Mouse (Mus musculus): ENCODE results near the gene Mark3. TPM values are rescaled to one million over a fixed set of nuclear protein-coding genes. Genes with fewer than 3 reads are reported as not detected.

Mark3 gene
- polyA plus RNA-seq, 1 experiment from 2014 or later = 9.2 TPM

GRCm38 (mm10) chr12:111671431-111671902 is 97.1 kb downstream of the Mark3 start:
- WGBS (ENCODE audit: insufficient replicate concordance) = 2% methylated on average over 34 of the region's 34 CpGs
- Histone ChIP-seq H3K36me3 (ENCODE audit: control insufficient read depth, insufficient read depth) (no peaks in the 10 kb centered on the region), H3K4me1 (ENCODE audit: control insufficient read depth, low read depth, low read length) (peaks cover 15% of the 10 kb centered on the region), H3K4me3 (ENCODE audit: low read depth, low read length) (peak overlapping the region; percentile 51), H3K9ac (ENCODE audit: low read depth, low read length) (no peak overlapping the region), H3K27ac (ENCODE audit: low read length) (no peak overlapping the region), H3K4me2 (ENCODE audit: low read depth, low read length) (peak overlapping the region; percentile 55), H3K9me3 (replicated peaks; ENCODE audit: control insufficient read depth, low read length) (no peaks in the 10 kb centered on the region), H3K27me3 (ENCODE audit: control insufficient read depth, insufficient read depth, low read depth, low read length) (peaks cover 54% of the 10 kb centered on the region)
- ATAC-seq (ENCODE audit: low read depth) = no peak

- peak within 1 kb of the TSS; percentile 55 for H3K4me2 ChIP-seq (ENCODE audit: low read depth, low read length)
- peaks cover 18% of the 10 kb centered on the region for H3K4me1 ChIP-seq (ENCODE audit: control insufficient read depth, low read depth, low read length)
- no peaks in the 10 kb centered on the region for H3K9me3 ChIP-seq (replicated peaks; ENCODE audit: control insufficient read depth, low read length)
- no peaks in the 10 kb centered on the region for H3K36me3 ChIP-seq (ENCODE audit: control insufficient read depth, insufficient read depth)
- peaks cover 54% of the 10 kb centered on the region for H3K27me3 ChIP-seq (ENCODE audit: control insufficient read depth, insufficient read depth, low read depth, low read length)
- H3K9ac ChIP-seq (ENCODE audit: low read depth, low read length) = no peak within 1 kb of the TSS
- 1% methylated on average over 31 of the region's 31 CpGs for WGBS (ENCODE audit: insufficient replicate concordance)
- 0 out of 2 replicates have a peak, but pooled peaks have one; percentile 17 for ATAC-seq (ENCODE audit: low read depth)
- peak within 1 kb of the TSS; percentile 51 for H3K4me3 ChIP-seq (ENCODE audit: low read depth, low read length)
- no peak within 1 kb of the TSS for H3K27ac ChIP-seq (ENCODE audit: low read length)
These were observed 97.9 kb downstream of the Mark3 start, which contains the start of gene Ckb for GRCm38 (mm10) chr12:111672176-111672575. Gene Ckb (minus strand): TSS chr12:111672338.

- WGBS (ENCODE audit: insufficient replicate concordance) = 9% methylated on average over 12 of the region's 12 CpGs
These were observed 98.3 kb downstream of the Mark3 start for GRCm38 (mm10) chr12:111672581-111672980.

GRCm38 (mm10) chr12:111674850-111675486 is 100.6 kb downstream of the Mark3 start:
- Histone ChIP-seq H3K36me3 (ENCODE audit: control insufficient read depth, insufficient read depth) (no peaks in the 10 kb centered on the region), H3K4me1 (ENCODE audit: control insufficient read depth, low read depth, low read length) (peaks cover 27% of the 10 kb centered on the region), H3K4me3 (ENCODE audit: low read depth, low read length) (no peak overlapping the region), H3K27ac (ENCODE audit: low read length) (no peak overlapping the region), H3K4me2 (ENCODE audit: low read depth, low read length) (no peak overlapping the region), H3K27me3 (ENCODE audit: control insufficient read depth, insufficient read depth, low read depth, low read length) (peaks cover 43% of the 10 kb centered on the region), H3K9me3 (replicated peaks; ENCODE audit: control insufficient read depth, low read length) (no peaks in the 10 kb centered on the region), H3K9ac (ENCODE audit: low read depth, low read length) (no peak overlapping the region)
- ATAC-seq (ENCODE audit: low read depth) = no peak
- 13% methylated on average over 2 of the region's 2 CpGs for WGBS (ENCODE audit: insufficient replicate concordance)

More at GRCm38 (mm10) chr12:111672581-111672980, 98.3 kb downstream of the Mark3 start:
- no peak for ATAC-seq (ENCODE audit: low read depth)
- Histone ChIP-seq H3K4me1 (ENCODE audit: control insufficient read depth, low read depth, low read length) (peaks cover 22% of the 10 kb centered on the region), H3K36me3 (ENCODE audit: control insufficient read depth, insufficient read depth) (no peaks in the 10 kb centered on the region), H3K9ac (ENCODE audit: low read depth, low read length) (no peak overlapping the region), H3K4me3 (ENCODE audit: low read depth, low read length) (peak overlapping the region; percentile 51; the same call in 1 of the 2 replicates), H3K4me2 (ENCODE audit: low read depth, low read length) (peak overlapping the region; percentile 55), H3K27me3 (ENCODE audit: control insufficient read depth, insufficient read depth, low read depth, low read length) (peaks cover 54% of the 10 kb centered on the region), H3K27ac (ENCODE audit: low read length) (no peak overlapping the region), H3K9me3 (replicated peaks; ENCODE audit: control insufficient read depth, low read length) (no peaks in the 10 kb centered on the region)

- H3K4me2 ChIP-seq (ENCODE audit: low read depth, low read length) = no peak overlapping the region
- no peaks in the 10 kb centered on the region for H3K9me3 ChIP-seq (replicated peaks; ENCODE audit: control insufficient read depth, low read length)
- no peaks in the 10 kb centered on the region for H3K36me3 ChIP-seq (ENCODE audit: control insufficient read depth, insufficient read depth)
- H3K27ac ChIP-seq (ENCODE audit: low read length) = no peak overlapping the region
- no peak overlapping the region for H3K9ac ChIP-seq (ENCODE audit: low read depth, low read length)
- H3K4me1 ChIP-seq (ENCODE audit: control insufficient read depth, low read depth, low read length) = peaks cover 27% of the 10 kb centered on the region
- no peak overlapping the region for H3K4me3 ChIP-seq (ENCODE audit: low read depth, low read length)
- no peak for ATAC-seq (ENCODE audit: low read depth)
- 52% methylated on average over 6 of the region's 6 CpGs for WGBS (ENCODE audit: insufficient replicate concordance)
- H3K27me3 ChIP-seq (ENCODE audit: control insufficient read depth, insufficient read depth, low read depth, low read length) = peaks cover 32% of the 10 kb centered on the region
These were observed 101.7 kb downstream of the Mark3 start for GRCm38 (mm10) chr12:111675797-111676580.

- H3K9ac ChIP-seq (ENCODE audit: low read depth, low read length) = peak overlapping the region; percentile 81
- peak overlapping the region; percentile 88 for H3K27ac ChIP-seq (ENCODE audit: low read length)
- H3K27me3 ChIP-seq (ENCODE audit: control insufficient read depth, insufficient read depth, low read depth, low read length) = peaks cover 18% of the 10 kb centered on the region
- H3K4me1 ChIP-seq (ENCODE audit: control insufficient read depth, low read depth, low read length) = peaks cover 19% of the 10 kb centered on the region
- peak overlapping the region; percentile 87 for H3K4me3 ChIP-seq (ENCODE audit: low read depth, low read length)
- no peaks in the 10 kb centered on the region for H3K9me3 ChIP-seq (replicated peaks; ENCODE audit: control insufficient read depth, low read length)
- H3K36me3 ChIP-seq (ENCODE audit: control insufficient read depth, insufficient read depth) = no peaks in the 10 kb centered on the region
- peak overlapping the region; percentile 86 for H3K4me2 ChIP-seq (ENCODE audit: low read depth, low read length)
- peak; percentile 9 for ATAC-seq (ENCODE audit: low read depth)
- 21% methylated on average over 5 of the region's 5 CpGs for whole genome bisulfite sequencing (ENCODE audit: insufficient replicate concordance)
These were observed 103.1 kb downstream of the Mark3 start for GRCm38 (mm10) chr12:111677421-111677820.

- peak; percentile 89 for ATAC-seq (ENCODE audit: low read depth)
- Histone ChIP-seq H3K9ac (ENCODE audit: low read depth, low read length) (peak within 1 kb of the TSS; percentile 81), H3K27me3 (ENCODE audit: control insufficient read depth, insufficient read depth, low read depth, low read length) (peaks cover 12% of the 10 kb centered on the region), H3K9me3 (replicated peaks; ENCODE audit: control insufficient read depth, low read length) (no peaks in the 10 kb centered on the region), H3K4me2 (ENCODE audit: low read depth, low read length) (peak within 1 kb of the TSS; percentile 86), H3K36me3 (ENCODE audit: control insufficient read depth, insufficient read depth) (no peaks in the 10 kb centered on the region; the same call in 1 of the 2 replicates), H3K4me3 (ENCODE audit: low read depth, low read length) (peak within 1 kb of the TSS; percentile 87), H3K27ac (ENCODE audit: low read length) (peak within 1 kb of the TSS; percentile 88), H3K4me1 (ENCODE audit: control insufficient read depth, low read depth, low read length) (peaks cover 19% of the 10 kb centered on the region)
- WGBS (ENCODE audit: insufficient replicate concordance) = under 1% methylated on average over 51 of the region's 51 CpGs
These were observed 103.8 kb downstream of the Mark3 start, which contains the start of gene Trmt61a for GRCm38 (mm10) chr12:111677882-111678669. Gene Trmt61a (plus strand): TSS chr12:111678105.

GRCm38 (mm10) chr12:111678670-111678933 is 104.3 kb downstream of the Mark3 start:
- Histone ChIP-seq H3K9ac (ENCODE audit: low read depth, low read length) (peak overlapping the region; percentile 81), H3K36me3 (ENCODE audit: control insufficient read depth, insufficient read depth) (no peaks in the 10 kb centered on the region; the same call in 1 of the 2 replicates), H3K27ac (ENCODE audit: low read length) (no peak overlapping the region), H3K4me3 (ENCODE audit: low read depth, low read length) (peak overlapping the region; percentile 87), H3K4me2 (ENCODE audit: low read depth, low read length) (peak overlapping the region; percentile 86), H3K4me1 (ENCODE audit: control insufficient read depth, low read depth, low read length) (peaks cover 19% of the 10 kb centered on the region), H3K9me3 (replicated peaks; ENCODE audit: control insufficient read depth, low read length) (no peaks in the 10 kb centered on the region), H3K27me3 (ENCODE audit: control insufficient read depth, insufficient read depth, low read depth, low read length) (peaks cover 7% of the 10 kb centered on the region)
- 0 out of 2 replicates have a peak, but pooled peaks have one; percentile 1 for ATAC-seq (ENCODE audit: low read depth)
- WGBS (ENCODE audit: insufficient replicate concordance) = under 1% methylated on average over 13 of the region's 13 CpGs

Data from liver, embryonic 16.5 days (tissue).